21 mouse cellular contexts compared by ENCODE assay signal in the genomic region with DNA sequence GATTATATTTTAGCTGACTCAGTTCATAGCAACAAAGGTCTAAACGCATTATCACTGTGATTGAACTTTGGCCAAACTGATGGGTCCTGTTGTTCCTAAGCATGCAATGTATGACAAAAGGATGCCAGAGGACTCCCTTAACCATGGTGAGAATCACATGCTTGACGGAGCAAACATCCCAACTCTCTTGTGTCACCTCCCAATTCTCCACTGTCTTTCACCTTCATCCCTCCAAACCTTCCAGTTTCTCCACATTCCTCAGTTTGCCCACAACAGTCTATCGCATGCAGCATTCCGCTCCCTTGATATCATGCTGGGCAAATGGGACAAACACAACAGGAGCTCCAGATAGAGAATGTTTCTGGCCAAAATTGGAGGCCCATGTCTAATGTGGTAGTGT.
"Had no signal": no experiment of that assay in that cellular context is flagged by ENCODE, and none has a peak within 500 bp of the region (broad histone marks: within the 10 kb centered on the region; RNA-seq: fewer than 3 reads in every experiment).

No protein-coding gene starts in this region.

- H3K9me3 ChIP-seq: liver, embryonic 15.5 days; midbrain, embryonic 10.5 days; midbrain, embryonic 13.5 days; midbrain, embryonic 15.5 days; neural tube, embryonic 13.5 days; neural tube, embryonic 15.5 days; stomach, embryonic 15.5 days had no signal

- H3K9ac ChIP-seq: liver, embryonic 15.5 days; lung, embryonic 14.5 days; midbrain, embryonic 13.5 days; midbrain, embryonic 15.5 days; neural tube, embryonic 13.5 days; neural tube, embryonic 15.5 days; stomach, embryonic 15.5 days had no signal

- H3K4me3 ChIP-seq: liver, embryonic 15.5 days; midbrain, embryonic 10.5 days; midbrain, embryonic 13.5 days; midbrain, embryonic 15.5 days; myocyte; neural tube, embryonic 13.5 days; neural tube, embryonic 15.5 days; stomach, embryonic 15.5 days had no signal

- H3K27ac ChIP-seq: liver, embryonic 15.5 days; midbrain, embryonic 10.5 days; midbrain, embryonic 13.5 days; midbrain, embryonic 15.5 days; neural tube, embryonic 13.5 days; neural tube, embryonic 15.5 days; stomach, embryonic 15.5 days; stomach, postnatal 0 days had no signal

- H3K4me1 ChIP-seq: liver, embryonic 15.5 days; midbrain, embryonic 10.5 days; midbrain, embryonic 13.5 days; midbrain, embryonic 15.5 days; neural tube, embryonic 13.5 days; neural tube, embryonic 15.5 days; stomach, embryonic 15.5 days had no signal

- H3K4me2 ChIP-seq: liver, embryonic 15.5 days; lung, embryonic 14.5 days; midbrain, embryonic 13.5 days; midbrain, embryonic 15.5 days; neural tube, embryonic 13.5 days; neural tube, embryonic 15.5 days; stomach, embryonic 15.5 days had no signal

- ATAC-seq: midbrain, embryonic 13.5 days; midbrain, embryonic 15.5 days had no signal

- DNase-seq: lung, adult 18-20 months; lung, embryonic 14.5 days; lung, postnatal 10 days; lung, postnatal 4 days; retina, postnatal 1 day; right cerebral cortex, adult 18-20 months; right cerebral cortex, postnatal 25 days; right cerebral cortex, postnatal 4 days; spleen, adult 18-20 months; thymus, adult 2 months; thymus, postnatal 25 days; thymus, postnatal 4 days had no signal

- H3K27me3 ChIP-seq: liver, embryonic 15.5 days; midbrain, embryonic 13.5 days; midbrain, embryonic 15.5 days; neural tube, embryonic 13.5 days; neural tube, embryonic 15.5 days; stomach, embryonic 15.5 days had no signal
